Mouse (Mus musculus) skeletal muscle tissue, adult 2 months (tissue): ENCODE data around the gene Slc9b1.

Source experiments
- DNase-seq: peaks from one replicate; pipeline ENCODE4 v3.0.0-alpha.2; 2012; ENCODE audit warnings: low read depth, low spot score

Gene Slc9b1

GRCm38 (mm10) chr3:135393186-135393585 is 45.4 kb downstream of the Slc9b1 start:
- DNase-seq: no peak

GRCm38 (mm10) chr3:135395085-135395484 is 47.3 kb downstream of the Slc9b1 start:
- no peak for DNase-seq

- no peak for DNase-seq
Observed at GRCm38 (mm10) chr3:135396081-135396480, 48.3 kb downstream of the Slc9b1 start.

GRCm38 (mm10) chr3:135397112-135397511 is 49.3 kb downstream of the Slc9b1 start:
- no peak for DNase-seq

- peak; percentile 72 for DNase-seq
Observed at GRCm38 (mm10) chr3:135402201-135402658, 54.4 kb downstream of the Slc9b1 start.

- DNase-seq: no peak
Observed at GRCm38 (mm10) chr3:135403211-135403610, 55.4 kb downstream of the Slc9b1 start.

GRCm38 (mm10) chr3:135403856-135404255 is 56.0 kb downstream of the Slc9b1 start:
- no peak for DNase-seq

GRCm38 (mm10) chr3:135404599-135404998 is 56.8 kb downstream of the Slc9b1 start:
- no peak for DNase-seq

- DNase-seq: no peak
Observed at GRCm38 (mm10) chr3:135407351-135407750, 59.5 kb downstream of the Slc9b1 start.

GRCm38 (mm10) chr3:135409219-135409618 is 61.4 kb downstream of the Slc9b1 start:
- no peak for DNase-seq

- DNase-seq: no peak
Observed at GRCm38 (mm10) chr3:135411056-135411455, 63.2 kb downstream of the Slc9b1 start.

- no peak for DNase-seq
Observed at GRCm38 (mm10) chr3:135411824-135412223, 64.0 kb downstream of the Slc9b1 start.

GRCm38 (mm10) chr3:135417245-135417644 is 69.4 kb downstream of the Slc9b1 start:
- no peak for DNase-seq

- DNase-seq: no peak
Observed at GRCm38 (mm10) chr3:135417799-135418198, 70.0 kb downstream of the Slc9b1 start.

- no peak for DNase-seq
Observed at GRCm38 (mm10) chr3:135420542-135421309, 72.9 kb downstream of the Slc9b1 start.

GRCm38 (mm10) chr3:135421310-135421594 is 73.4 kb downstream of the Slc9b1 start:
- no peak for DNase-seq

GRCm38 (mm10) chr3:135422232-135422855 is 74.5 kb downstream of the Slc9b1 start:
- DNase-seq: no peak

GRCm38 (mm10) chr3:135422856-135423607 is 75.2 kb downstream of the Slc9b1 start:
- DNase-seq: peak; percentile 88

GRCm38 (mm10) chr3:135423608-135424212 is 75.9 kb downstream of the Slc9b1 start, which contains the start of gene Cisd2:
TSS of gene Cisd2 (minus strand) at chr3:135423925.
- no peak for DNase-seq

GRCm38 (mm10) chr3:135436901-135437616 is 89.2 kb downstream of the Slc9b1 start:
- no peak for DNase-seq

GRCm38 (mm10) chr3:135437758-135438495 is 90.1 kb downstream of the Slc9b1 start, which contains the start of gene Ube2d3:
TSS of gene Ube2d3 (plus strand) at chr3:135438149.
- peak; percentile 100 for DNase-seq
